Mouse (Mus musculus): ENCODE measurements at regions not wholly inside any gene's neighbourhood (a gene's known extent, or its start where the extent isn't known, plus 50 kb on each side); places are given as distances from the start of the nearest gene placed in this dataset.

DNA sequence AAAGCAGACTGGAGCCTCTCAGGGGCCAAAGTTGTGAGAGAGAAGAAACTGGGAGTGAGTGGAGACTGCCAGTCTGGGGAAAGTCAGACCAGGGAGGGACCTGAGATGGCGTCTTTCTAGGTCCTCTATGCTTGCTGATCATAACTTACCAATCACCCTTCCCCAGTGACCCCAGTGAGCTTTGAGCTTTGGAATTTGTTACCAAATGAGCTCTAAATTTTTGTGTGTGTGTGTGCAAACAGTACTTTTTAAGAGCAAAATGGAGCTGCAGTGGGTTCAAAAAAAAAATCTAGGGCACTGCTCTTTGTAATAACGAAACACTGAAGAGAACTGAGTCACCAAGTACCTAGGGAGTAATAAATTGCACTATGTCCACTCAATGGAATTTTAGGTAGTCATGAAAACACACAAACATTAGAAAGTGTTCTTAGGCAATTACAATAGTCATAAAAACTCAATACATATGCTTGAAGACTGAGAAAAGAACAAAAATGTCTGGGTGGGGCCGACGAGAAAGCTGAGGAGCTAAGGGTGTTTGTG is 54.7 kb upstream of the Jak1 start:
- no peak for TF ChIP-seq CTCF (IDR thresholded peaks at IDR 0.05)
- TF ChIP-seq EP300 (IDR thresholded peaks at IDR 0.05) = no peak
